Mouse (Mus musculus) neural tube, embryonic 13.5 days (tissue): ENCODE measurements around the gene Myadml2. TPM values are rescaled to one million over a fixed set of nuclear protein-coding genes. Genes with fewer than 3 reads are reported as not detected.

Experiments
- ATAC-seq: fragments of 200-750 bp; cut with Nextera tagmentation; 2 replicates; pipeline ENCODE4 v1.8.0; 2017; ENCODE audit warnings: low read depth, mild to moderate bottlenecking, moderate TSS enrichment, moderate library complexity
- H3K27ac ChIP-seq: fragments of 300-500 bp; sonication (generic); replicated peaks from 2 replicates; pipeline ENCODE4 v1.5.1; 2015; ENCODE audit warnings: moderate library complexity, mild to moderate bottlenecking, inconsistent platforms
- H3K27me3 ChIP-seq: fragments of 300-500 bp; sonication (generic); 2 replicates; pipeline ENCODE4 v1.6.1; 2015; ENCODE audit warnings: mild to moderate bottlenecking, inconsistent platforms
- H3K36me3 ChIP-seq: fragments of 300-500 bp; sonication (generic); 2 replicates; pipeline ENCODE4 v1.6.1; 2015; ENCODE audit warnings: mild to moderate bottlenecking, inconsistent platforms
- H3K4me1 ChIP-seq: fragments of 300-500 bp; sonication (generic); replicated peaks from 2 replicates; pipeline ENCODE4 v1.6.1; 2015; ENCODE audit warnings: inconsistent platforms
- H3K4me2 ChIP-seq: fragments of 300-500 bp; sonication (generic); 2 replicates; pipeline ENCODE4 v1.6.1; 2015; ENCODE audit warnings: inconsistent platforms, mild to moderate bottlenecking, moderate library complexity
- H3K4me3 ChIP-seq: fragments of 300-500 bp; sonication (generic); 2 replicates; pipeline ENCODE4 v1.5.1; 2015; ENCODE audit warnings: mild to moderate bottlenecking, inconsistent platforms
- H3K9ac ChIP-seq: fragments of 300-500 bp; sonication (generic); 2 replicates; pipeline ENCODE4 v1.6.1; 2015; ENCODE audit warnings: moderate library complexity, mild to moderate bottlenecking, inconsistent platforms
- H3K9me3 ChIP-seq: fragments of 300-500 bp; sonication (generic); 2 replicates; pipeline ENCODE4 v1.6.1; 2016; ENCODE audit warnings: inconsistent platforms
- WGBS: fragments of 180-500 bp; shearing (Covaris S2); methylation state at CpG from one replicate; pipeline ENCODE4 v1.1.7; 2015; 5-methylcytosine and 5-hydroxymethylcytosine counted together
- polyA plus RNA-seq: library from polyadenylated mRNA; unstranded; fragments of >200 nt; fragmentation: Nextera tagmentation; extraction: Ambion mirVana; gene quantifications from 2 replicates; pipeline ENCODE4 v1.2.1, GENCODE M21; 2015

Gene Myadml2
- polyA plus RNA-seq, 1 experiment from 2014 or later = 1.7 TPM

DNA sequence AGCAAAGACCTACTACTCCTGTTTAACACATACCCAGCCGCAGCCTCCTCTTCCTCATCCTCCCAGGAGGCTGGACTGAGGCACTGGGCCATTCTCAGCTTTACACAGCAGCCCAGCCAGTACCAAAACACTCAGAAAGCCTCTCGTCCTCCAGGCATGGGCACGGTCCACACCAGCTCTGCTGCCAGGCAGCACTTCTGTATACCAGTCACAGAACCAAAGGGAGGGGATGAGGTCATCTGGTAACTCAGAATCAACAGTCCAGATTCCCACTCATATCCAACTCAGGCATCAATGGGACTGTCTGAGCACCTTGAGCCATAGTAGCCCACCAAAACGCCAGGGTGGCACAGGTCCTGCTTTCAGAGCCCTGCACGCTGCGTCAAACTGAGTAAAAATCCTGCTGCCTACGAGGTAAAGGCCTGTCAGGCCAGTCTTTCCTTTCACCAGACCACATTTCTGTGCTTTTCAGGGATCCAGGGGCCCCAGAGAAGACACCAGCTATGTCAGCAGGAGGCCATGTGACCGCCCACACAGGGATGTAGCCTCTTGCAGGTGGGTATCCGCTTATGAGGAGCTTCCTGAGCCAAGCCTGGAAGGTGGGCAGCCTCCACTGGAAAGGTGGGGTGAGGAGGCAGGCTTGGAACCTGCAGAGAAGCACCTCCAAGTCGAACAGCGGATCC lies 21.0 kb downstream of the Myadml2 start:
- H3K27me3 ChIP-seq = no peaks in the 10 kb centered on the region
- WGBS = 91% methylated on average over 11 of the region's 11 CpGs
- ATAC-seq = no peak
- H3K9ac ChIP-seq = no peak overlapping the region
- no peaks in the 10 kb centered on the region for H3K9me3 ChIP-seq
- no peak overlapping the region for H3K27ac ChIP-seq
- H3K4me3 ChIP-seq = no peak overlapping the region
- H3K4me2 ChIP-seq = no peak overlapping the region
- peaks cover 43% of the 10 kb centered on the region for H3K36me3 ChIP-seq
- H3K4me1 ChIP-seq = peaks cover 48% of the 10 kb centered on the region

DNA sequence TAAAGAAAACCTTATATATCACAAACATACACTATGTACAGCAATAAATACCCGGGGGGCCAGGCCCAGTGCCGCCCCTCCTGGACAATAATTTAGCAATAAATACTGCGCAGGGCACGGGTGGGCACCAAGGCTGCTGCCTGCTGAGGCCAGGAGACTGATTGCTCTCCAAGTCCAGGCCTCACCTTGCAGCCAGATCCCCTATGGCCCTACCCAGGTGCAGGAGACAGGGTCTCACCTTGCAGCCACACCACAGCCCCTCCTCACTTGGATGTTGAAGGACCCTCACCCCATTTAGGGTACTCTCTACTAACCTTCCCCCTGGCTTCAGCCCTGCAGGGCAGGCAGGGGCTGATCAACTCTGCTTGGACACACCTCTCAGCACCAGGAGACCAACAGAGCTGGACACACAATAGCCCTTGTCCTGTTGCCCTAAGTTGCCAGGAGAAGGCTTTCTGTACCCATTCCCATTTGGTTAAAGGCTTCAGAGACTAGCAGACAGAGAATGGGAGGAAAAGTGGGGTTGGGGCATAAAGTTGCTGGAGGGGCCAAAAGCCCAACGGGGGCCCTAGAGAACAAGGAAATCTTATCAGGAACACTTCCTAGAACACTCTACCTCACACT lies 22.7 kb downstream of the Myadml2 start, which contains the start of gene Sirt7:
Gene Sirt7, minus strand, starts transcription at position 89 of the 624 bp plus-strand sequence.
- Histone ChIP-seq H3K9ac (peak within 1 kb of the TSS; percentile 89), H3K4me2 (peak within 1 kb of the TSS; percentile 99), H3K27ac (peak within 1 kb of the TSS; percentile 87), H3K4me3 (peak within 1 kb of the TSS; percentile 99), H3K36me3 (peaks cover 60% of the 10 kb centered on the region), H3K9me3 (no peaks in the 10 kb centered on the region), H3K4me1 (peaks cover 32% of the 10 kb centered on the region), H3K27me3 (no peaks in the 10 kb centered on the region)
- 17% methylated on average over 5 of the region's 5 CpGs for WGBS
- peak; percentile 45 for ATAC-seq

DNA sequence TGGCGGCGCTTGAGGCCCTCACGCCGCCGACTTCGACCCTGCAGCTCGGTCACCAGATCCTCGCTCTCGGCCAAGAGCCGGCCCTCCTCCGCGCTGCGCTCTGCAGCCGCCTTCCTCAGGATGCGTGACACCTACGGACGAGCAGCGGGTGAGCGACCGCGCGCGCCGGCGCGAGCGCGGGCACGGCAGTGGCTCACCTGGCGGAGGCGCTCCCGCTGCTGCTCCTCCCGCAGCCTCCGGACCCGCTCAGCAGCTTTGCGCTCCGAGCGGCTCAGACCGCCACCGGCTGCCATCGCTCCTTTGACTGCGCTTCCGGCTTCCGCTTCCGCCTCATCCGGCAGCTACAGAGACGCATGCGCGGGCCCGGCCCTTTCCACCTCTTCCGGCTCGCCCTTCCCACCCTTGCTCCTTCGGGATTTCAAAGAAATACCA lies 23.3 kb downstream of the Myadml2 start:
- under 1% methylated on average over 47 of the region's 53 CpGs for WGBS
- peak overlapping the region; percentile 89 for H3K9ac ChIP-seq
- H3K9me3 ChIP-seq = no peaks in the 10 kb centered on the region
- ATAC-seq = peak; percentile 85
- no peaks in the 10 kb centered on the region for H3K27me3 ChIP-seq
- peak overlapping the region; percentile 99 for H3K4me2 ChIP-seq
- peak overlapping the region; percentile 87 for H3K27ac ChIP-seq
- peak overlapping the region; percentile 99 for H3K4me3 ChIP-seq
- peaks cover 26% of the 10 kb centered on the region for H3K4me1 ChIP-seq
- peaks cover 66% of the 10 kb centered on the region for H3K36me3 ChIP-seq

DNA sequence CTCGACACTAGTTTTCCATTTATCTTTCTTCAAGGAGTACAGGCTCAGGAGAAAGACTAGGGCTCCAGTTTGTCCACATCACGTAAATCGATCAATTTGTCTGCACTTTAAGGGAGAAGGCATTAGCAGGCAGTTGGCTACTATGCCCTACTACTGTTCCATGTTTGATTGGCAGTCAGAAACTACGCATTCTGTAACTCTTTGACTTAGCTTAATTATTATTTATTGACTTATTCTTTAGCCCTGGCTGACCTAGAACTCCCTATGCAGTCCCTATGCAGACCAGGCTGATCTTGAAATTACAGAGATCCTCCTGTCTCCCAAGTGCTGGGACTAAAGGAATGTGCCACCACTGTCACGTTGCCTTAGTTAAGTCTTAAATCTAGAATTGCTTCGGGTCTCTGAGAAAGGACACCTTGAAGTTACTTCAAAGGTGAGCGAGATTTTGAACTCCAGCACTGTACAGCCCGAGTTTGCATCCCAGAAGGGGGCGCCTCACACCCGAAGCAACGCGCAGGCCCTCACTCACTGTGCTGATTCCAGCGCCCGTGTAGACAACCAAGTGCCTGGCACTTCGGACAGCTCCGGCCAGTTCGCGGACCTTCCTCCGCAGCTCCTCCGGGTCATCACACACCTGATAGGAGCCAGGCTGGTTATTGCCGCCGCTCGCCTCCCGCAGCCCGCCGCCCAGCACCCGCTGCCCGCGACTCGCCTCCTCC lies 23.8 kb downstream of the Myadml2 start:
- Histone ChIP-seq H3K27ac (peak overlapping the region; percentile 87), H3K4me2 (peak overlapping the region; percentile 99), H3K36me3 (peaks cover 66% of the 10 kb centered on the region), H3K27me3 (no peaks in the 10 kb centered on the region), H3K9me3 (no peaks in the 10 kb centered on the region), H3K4me1 (peaks cover 20% of the 10 kb centered on the region), H3K9ac (peak overlapping the region; percentile 89), H3K4me3 (peak overlapping the region; percentile 99)
- 13% methylated on average over 30 of the region's 30 CpGs for WGBS
- peak; percentile 72 for ATAC-seq

DNA sequence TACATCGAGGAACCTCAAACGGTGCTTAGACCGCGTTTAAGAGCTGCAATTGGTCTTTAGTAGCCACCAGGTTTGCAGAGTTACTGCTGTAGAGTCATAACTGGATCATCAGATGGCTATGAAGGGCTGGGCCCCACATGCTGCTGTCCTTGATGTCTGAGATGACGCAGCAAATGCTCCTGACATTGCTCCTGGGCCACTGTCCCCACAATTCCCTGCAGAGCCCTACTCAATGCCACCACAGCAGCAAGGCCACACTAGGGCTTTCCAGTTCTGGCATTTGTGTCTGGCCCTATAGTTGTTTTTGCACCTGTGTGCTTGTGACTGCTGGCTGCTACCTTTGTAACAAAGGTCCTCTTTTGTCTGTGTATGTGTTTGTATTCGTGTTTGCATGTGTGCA lies 25.2 kb downstream of the Myadml2 start:
- Histone ChIP-seq H3K4me1 (peaks cover 26% of the 10 kb centered on the region), H3K36me3 (peaks cover 66% of the 10 kb centered on the region), H3K4me2 (no peak overlapping the region), H3K4me3 (no peak overlapping the region), H3K9me3 (no peaks in the 10 kb centered on the region), H3K9ac (no peak overlapping the region), H3K27ac (no peak overlapping the region), H3K27me3 (no peaks in the 10 kb centered on the region)
- ATAC-seq = no peak
- WGBS = 94% methylated on average over 6 of the region's 6 CpGs

DNA sequence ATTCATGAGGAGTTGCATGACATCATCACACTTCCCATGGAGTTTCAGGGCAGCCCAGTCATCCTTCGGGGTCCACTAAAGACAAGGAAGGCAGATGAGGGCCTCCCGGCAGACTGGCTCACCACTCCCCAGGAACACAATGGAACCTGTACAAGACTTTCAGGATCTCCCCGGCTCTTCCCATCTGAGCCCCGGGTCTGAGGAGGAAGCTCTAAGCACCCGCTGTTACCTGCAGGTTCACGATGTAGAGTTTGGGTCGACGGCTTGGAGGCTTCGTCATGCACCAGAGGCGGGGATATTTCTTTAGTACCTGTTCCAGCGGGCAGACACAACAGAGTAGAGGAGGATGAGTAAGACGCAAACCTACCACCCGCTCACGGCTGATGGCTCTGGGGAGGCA lies 27.8 kb downstream of the Myadml2 start:
- H3K4me1 ChIP-seq = peaks cover 40% of the 10 kb centered on the region
- H3K9ac ChIP-seq = no peak overlapping the region
- ATAC-seq = no peak
- no peak overlapping the region for H3K4me2 ChIP-seq
- WGBS = 93% methylated on average over 14 of the region's 14 CpGs
- peaks cover 57% of the 10 kb centered on the region for H3K36me3 ChIP-seq
- H3K27ac ChIP-seq = no peak overlapping the region
- no peak overlapping the region for H3K4me3 ChIP-seq
- no peaks in the 10 kb centered on the region for H3K27me3 ChIP-seq
- no peaks in the 10 kb centered on the region for H3K9me3 ChIP-seq

DNA sequence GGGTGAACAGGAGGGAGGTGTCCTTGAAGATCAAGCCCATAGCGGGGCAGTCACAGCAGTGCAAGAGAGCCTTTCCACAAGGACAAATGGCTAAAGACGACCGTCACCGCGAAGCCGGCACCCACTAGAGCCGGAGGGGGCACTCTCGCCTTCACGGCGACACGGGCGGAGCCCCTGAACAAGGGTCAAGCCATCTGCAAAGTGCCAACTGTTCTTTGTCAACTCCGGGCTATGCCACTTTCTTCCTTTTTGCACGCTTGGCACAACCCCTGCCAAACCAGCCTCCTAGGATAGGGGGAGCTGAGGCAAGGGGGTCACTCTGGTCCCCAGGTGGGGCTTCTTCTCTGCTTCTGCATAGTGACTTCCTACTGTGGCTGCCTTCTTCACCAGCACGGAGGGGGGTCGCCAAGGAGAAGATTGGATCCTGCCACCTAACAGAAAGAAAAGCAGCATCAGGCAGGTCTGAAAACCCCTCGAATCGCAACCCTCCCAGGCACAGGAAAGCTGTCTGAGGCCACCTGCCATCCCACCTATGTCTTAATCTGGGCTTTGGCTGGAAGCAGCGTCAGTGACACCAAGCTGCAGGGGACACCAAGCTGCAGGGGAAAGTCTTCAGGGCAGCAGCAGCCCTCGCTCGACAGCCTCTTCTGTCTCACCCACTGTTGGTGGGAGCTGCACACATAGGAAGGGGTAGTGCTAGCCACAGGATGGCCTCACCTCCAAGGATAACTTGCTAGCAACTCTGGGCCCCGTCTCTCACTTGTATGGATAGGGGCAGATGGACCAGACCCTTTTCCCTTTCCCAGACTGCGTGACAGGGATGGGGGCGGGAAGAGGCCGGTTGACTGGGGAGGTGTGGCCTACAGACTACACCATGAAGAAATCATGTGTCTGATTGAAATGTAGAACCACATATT lies 29.1 kb downstream of the Myadml2 start:
- no peak overlapping the region for H3K4me2 ChIP-seq
- WGBS = 92% methylated on average over 25 of the region's 25 CpGs
- no peak for ATAC-seq
- peaks cover 35% of the 10 kb centered on the region for H3K4me1 ChIP-seq
- no peaks in the 10 kb centered on the region for H3K9me3 ChIP-seq
- H3K27me3 ChIP-seq = no peaks in the 10 kb centered on the region
- H3K27ac ChIP-seq = 0 out of 2 replicates have a peak overlapping the region, but pooled peaks have one; percentile 42
- no peak overlapping the region for H3K9ac ChIP-seq
- peaks cover 65% of the 10 kb centered on the region for H3K36me3 ChIP-seq
- H3K4me3 ChIP-seq = peak overlapping the region; percentile 63; the same call in 1 of the 2 replicates

DNA sequence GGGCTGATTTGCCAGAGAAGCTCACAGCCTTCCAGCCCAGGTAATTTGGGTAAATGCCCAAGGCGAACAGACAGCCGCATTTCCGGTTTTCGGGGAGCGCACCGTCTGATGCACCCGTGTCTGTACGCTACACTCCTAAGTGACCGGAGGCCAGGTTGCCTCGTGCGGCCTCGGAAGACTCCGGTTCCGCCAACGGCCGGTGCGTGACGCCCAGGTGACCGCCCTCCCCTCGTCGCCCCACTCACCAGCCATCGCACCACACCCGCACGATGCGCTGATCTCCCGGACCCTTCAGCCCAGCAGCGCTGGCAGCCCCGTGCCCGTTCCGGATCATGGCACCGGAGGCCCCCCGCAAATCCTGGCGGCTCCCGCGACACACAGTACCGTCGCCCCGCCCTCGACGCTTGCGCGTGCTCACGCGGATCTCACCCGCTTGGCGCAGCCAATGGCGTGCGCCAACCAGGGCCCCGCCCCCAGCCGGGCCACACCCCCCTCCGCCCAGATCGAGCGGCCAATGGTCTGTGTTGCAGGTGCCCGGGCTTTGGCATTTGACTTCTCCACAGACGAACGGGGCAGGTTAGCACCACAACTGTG lies 30.3 kb downstream of the Myadml2 start, which contains the start of gene Pcyt2:
Gene Pcyt2, minus strand, starts transcription at position 418 of the 594 bp plus-strand sequence.
- Histone ChIP-seq H3K4me2 (peak within 1 kb of the TSS; percentile 65), H3K27ac (peak within 1 kb of the TSS; percentile 81), H3K9ac (peak within 1 kb of the TSS; percentile 81), H3K36me3 (peaks cover 69% of the 10 kb centered on the region), H3K4me1 (peaks cover 29% of the 10 kb centered on the region), H3K4me3 (peak within 1 kb of the TSS; percentile 63), H3K9me3 (no peaks in the 10 kb centered on the region), H3K27me3 (no peaks in the 10 kb centered on the region)
- WGBS = 1% methylated on average over 56 of the region's 56 CpGs
- peak; percentile 96 for ATAC-seq

DNA sequence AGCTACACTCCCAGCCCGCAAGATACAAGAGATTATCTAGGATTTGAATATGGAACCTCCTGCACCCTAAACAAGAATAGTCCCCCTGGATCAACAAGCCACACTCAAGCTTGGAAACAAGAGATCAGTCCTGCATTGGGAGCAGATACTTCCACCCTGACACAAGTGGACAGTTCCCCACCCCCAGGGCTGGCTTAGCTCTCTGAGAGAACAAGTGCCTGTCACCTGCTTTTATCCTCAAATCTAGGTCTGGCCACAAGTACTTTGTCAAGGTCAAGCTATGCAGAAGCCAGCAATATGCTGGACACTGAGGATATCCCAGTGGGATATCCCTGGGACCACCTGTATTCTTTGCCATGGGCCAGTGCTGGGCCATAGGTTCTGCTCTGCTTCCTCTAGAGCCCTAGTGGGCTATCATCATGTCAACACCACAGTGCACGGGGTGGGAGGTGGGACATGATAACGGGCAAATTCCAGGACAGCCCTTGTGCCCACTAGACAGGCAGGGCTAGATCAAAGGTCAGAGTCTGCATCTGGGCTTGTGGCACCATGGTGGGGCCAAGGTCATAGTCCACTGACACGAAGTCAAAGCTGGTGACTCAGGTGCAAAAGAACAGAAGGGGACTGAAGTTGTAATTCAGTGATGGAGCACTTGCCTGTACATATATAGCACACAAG lies 31.2 kb downstream of the Myadml2 start:
- no peak for ATAC-seq
- peak overlapping the region; percentile 81 for H3K27ac ChIP-seq
- no peaks in the 10 kb centered on the region for H3K9me3 ChIP-seq
- peak overlapping the region; percentile 63 for H3K4me3 ChIP-seq
- H3K4me1 ChIP-seq = peaks cover 29% of the 10 kb centered on the region
- H3K36me3 ChIP-seq = peaks cover 69% of the 10 kb centered on the region
- peak overlapping the region; percentile 81 for H3K9ac ChIP-seq
- H3K27me3 ChIP-seq = no peaks in the 10 kb centered on the region
- 58% methylated on average over 4 of the region's 4 CpGs for WGBS
- peak overlapping the region; percentile 65 for H3K4me2 ChIP-seq

DNA sequence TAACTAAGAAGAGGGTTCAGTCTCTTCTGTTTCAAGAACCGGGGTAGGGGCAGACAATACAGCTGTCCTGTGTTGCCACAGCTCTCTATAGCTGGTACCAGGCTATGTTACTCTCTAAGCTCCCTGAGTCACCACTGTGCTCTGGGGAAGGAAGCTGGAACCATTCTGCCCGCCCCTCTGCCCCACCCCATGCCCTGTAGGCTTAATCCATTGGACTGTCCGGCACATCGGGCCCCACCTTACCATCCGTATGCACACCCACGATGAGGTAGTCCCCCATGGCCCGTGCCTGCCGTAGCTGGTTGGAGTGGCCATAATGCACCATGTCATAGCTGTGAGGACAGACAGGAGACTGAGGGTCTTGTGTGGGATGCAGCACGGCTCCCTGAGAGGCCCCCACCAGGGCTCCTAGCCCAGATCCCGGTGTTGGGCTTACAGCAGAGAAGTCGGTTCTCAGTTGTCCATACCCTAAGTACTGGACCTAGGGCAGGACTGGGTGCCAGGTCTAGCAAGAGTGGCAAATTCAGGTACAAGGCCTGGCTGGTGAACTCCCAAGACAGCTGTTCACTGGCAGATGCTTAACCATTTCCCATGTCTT lies 32.3 kb downstream of the Myadml2 start:
- no peak for ATAC-seq
- H3K9ac ChIP-seq = 0 out of 2 replicates have a peak overlapping the region, but pooled peaks have one; percentile 34
- H3K27me3 ChIP-seq = no peaks in the 10 kb centered on the region
- H3K27ac ChIP-seq = no peak overlapping the region
- 87% methylated on average over 11 of the region's 11 CpGs for WGBS
- no peak overlapping the region for H3K4me3 ChIP-seq
- 0 out of 2 replicates have a peak overlapping the region, but pooled peaks have one; percentile 5 for H3K4me2 ChIP-seq
- peaks cover 69% of the 10 kb centered on the region for H3K36me3 ChIP-seq
- H3K4me1 ChIP-seq = peaks cover 29% of the 10 kb centered on the region
- H3K9me3 ChIP-seq = no peaks in the 10 kb centered on the region
